Mouse (Mus musculus): ENCODE data around the gene Nedd9.

Nedd9 gene

DNA sequence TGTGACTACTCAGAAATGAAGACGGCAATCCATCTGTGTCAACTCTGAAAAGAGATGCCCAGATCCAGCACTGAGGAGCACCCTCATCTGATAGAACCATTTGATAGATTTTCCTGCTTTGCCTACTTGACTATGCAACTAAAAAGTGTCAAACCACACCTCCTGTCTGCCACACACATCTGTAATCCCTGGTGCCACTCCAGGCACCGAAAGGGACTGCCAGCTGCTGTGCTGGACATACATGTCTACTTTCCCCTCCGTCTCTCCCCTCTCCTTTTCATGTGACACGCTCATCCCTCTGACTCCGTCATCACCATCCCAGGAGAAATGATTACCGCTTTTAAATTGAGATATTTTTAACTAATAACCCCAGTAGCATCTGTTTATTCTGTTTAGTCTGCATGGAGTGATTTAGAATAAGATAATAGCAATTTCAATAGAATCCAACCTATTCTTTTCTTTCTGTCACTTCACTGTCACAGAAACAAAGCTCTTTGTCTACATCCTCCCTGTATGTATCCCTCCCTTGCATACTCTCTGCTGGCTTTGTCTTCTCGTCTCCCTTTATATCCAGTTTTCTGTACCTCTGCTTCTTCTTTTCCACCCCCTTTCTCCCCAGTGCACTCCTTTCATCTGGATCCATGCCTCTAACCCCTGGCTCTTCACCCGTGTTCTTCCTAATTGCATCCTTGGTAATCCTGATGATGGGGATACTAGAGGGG, 5.0 kb upstream of the Nedd9 start:
- no peak for DNase-seq (ENCODE audit: low spot score)

- DNase-seq (ENCODE audit: low spot score), result no peak
Measured at GRCm38 (mm10) chr13:41491522-41491921, 4.4 kb upstream of the Nedd9 start.

DNA sequence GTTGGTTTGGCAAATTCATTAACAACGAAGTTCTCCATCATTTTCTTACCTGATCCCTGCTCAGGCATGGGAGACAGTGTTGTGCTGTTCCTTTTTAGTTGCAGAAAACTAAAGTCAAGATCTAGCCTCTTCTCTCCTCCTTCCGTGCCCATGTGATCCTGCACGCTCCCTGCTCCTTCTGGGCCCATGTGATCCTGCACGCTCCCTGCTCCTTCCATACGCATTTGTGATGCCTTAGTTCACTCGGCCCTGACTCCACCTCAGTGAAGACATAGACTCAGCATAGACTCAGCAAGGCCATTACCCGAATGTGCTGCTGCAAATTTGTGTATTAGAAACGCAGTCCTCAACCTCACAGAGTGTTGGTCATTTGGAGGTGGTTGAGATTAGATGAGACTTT, 3.1 kb upstream of the Nedd9 start:
- no peak for DNase-seq (ENCODE audit: low spot score)

DNA sequence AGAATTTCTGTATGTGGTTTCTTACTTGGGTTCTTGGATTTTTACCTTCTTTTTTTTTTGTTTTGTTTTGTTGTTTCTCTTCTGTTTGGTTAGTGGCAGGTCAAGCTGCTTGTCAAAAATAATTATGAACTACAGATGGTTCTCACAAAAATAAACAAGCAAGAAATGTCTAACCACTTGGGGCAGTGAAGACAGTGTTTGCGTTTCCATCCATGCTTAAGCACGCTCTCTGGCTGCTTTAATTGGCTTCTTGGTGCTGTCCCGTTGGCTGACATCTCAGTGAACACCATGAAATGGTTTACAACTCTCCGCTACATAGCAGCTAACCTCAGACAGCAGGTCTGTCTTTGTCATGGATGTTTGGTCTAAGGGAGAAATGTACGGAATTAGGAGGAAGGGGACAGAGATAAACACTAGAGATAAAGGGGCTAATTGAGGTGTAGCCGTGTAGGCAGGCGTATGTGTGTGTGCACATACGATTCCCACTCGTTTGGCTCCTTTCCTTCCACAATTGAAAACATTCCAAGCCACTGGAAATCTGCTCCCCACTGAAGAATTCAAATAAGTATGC, 2.6 kb upstream of the Nedd9 start:
- no peak for DNase-seq (ENCODE audit: low spot score)

DNA sequence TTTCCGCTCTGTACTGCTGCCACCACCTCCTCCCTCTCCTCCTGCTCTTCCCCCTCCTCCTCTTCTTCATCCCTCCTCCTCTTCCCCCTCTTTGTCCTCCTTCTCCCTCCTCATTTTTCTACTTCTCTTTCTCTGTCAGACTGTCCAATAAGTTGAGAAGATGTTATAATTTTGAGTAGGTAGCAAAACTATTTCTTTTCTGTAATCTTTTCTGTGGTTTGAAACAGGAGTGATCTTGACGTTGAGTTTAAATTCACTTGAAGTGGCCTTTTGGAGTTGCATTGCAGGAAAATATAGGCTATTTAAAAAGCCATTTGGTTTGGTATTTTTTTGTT, 214 bp upstream of the Nedd9 start:
- no peak for DNase-seq (ENCODE audit: low spot score)

GRCm38 (mm10) chr13:41483966-41484365, 3.2 kb downstream of the Nedd9 start:
- DNase-seq (ENCODE audit: low spot score), result no peak

GRCm38 (mm10) chr13:41482408-41483011, 4.7 kb downstream of the Nedd9 start:
- no peak for DNase-seq (ENCODE audit: low spot score)

- DNase-seq (ENCODE audit: low spot score), result no peak
Measured at GRCm38 (mm10) chr13:41479737-41480435, 7.3 kb downstream of the Nedd9 start.

GRCm38 (mm10) chr13:41476216-41476615, 10.9 kb downstream of the Nedd9 start:
- DNase-seq (ENCODE audit: low spot score), result no peak

DNA sequence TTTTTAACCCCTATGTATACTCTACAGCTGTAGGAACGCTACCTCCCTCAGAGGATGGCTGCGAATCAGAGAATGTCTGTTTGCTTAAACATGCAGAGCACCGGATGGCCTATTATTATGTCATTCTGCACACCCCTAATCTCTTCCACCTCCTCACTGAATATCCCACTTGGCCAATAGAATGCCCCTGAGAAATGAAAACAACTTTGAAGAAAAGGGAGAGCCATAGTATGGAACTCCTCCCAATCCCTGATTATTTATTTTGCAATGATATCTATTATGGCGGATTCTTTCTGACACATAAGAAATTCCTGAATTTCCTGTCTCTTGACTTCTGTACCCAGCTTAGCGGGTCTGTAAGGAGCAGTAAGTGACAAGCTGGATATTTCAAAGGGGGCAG, 12.8 kb downstream of the Nedd9 start:
- DNase-seq (ENCODE audit: low spot score), result no peak

DNA sequence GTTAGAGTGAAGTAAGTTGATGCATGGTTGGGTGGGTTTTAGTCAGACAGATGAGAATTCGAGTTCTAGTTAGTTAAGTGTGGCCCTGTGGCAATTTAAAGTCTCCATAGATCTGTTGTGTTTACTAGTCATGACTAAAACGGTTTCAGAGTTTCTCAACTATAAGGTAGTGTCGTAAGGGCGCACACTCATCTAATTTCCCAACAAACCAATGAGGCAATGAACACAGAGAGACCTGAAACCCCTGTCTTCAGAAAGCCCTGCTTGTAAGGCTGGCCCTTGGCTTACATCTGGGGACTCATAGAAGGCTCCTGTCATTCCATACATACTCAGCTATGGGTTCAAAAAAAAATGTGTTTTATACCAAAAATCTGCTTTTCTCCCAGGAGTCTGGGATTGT, 13.7 kb downstream of the Nedd9 start:
- no peak for DNase-seq (ENCODE audit: low spot score)

DNA sequence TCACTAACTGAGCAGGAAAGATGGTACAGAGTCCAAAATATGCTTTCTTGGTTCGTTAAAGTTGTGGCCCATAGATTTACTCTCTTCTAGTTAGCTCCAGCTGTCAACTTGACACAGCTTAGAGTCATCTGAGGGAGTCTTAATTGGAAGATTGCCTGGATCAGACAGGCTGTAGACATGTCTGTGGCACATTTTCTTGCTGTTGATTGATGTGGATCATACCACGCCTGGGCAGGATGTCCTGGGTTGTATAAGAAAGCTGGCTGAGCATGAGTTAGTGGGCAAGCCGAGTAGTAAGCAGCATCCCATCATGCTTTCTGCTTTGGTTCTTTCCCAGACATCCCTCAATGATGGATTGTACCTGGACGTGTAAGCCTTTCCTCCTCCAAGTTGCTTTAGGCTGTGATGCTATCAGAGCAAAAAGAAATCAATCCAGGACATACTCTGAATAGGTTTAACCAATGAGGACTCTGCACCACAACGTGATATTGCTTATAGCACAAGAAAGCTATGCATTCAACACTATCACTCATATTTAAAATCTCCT, 14.2 kb downstream of the Nedd9 start:
- DNase-seq (ENCODE audit: low spot score), result no peak

GRCm38 (mm10) chr13:41468277-41468676, 18.9 kb downstream of the Nedd9 start:
- no peak for DNase-seq (ENCODE audit: low spot score)

DNA sequence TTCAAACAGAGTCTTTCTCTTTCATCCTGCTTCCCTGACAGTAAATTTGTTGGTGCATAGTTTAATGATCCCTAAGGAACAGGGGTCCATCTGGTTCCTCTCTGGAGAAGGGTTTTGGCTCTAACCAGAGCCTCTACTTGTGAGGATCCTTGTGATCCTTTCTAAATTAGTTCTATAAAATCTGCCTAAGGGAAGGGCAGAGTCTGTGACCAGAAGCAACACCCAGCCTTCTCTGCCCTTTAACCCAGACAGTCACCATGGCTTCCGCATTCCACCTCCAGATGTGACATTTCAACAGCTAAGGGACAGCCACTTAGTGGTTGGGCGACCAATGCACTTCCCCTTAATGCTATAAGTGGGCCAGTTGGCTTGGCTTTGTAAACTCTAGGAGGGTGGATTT, 20.1 kb downstream of the Nedd9 start:
- DNase-seq (ENCODE audit: low spot score), result no peak

- DNase-seq (ENCODE audit: low spot score), result no peak
Measured at GRCm38 (mm10) chr13:41466616-41467015, 20.5 kb downstream of the Nedd9 start.

- DNase-seq (ENCODE audit: low spot score), result no peak
Measured at GRCm38 (mm10) chr13:41466191-41466590, 21.0 kb downstream of the Nedd9 start.

- DNase-seq (ENCODE audit: low spot score), result no peak
Measured at GRCm38 (mm10) chr13:41461418-41461817, 25.7 kb downstream of the Nedd9 start.

DNA sequence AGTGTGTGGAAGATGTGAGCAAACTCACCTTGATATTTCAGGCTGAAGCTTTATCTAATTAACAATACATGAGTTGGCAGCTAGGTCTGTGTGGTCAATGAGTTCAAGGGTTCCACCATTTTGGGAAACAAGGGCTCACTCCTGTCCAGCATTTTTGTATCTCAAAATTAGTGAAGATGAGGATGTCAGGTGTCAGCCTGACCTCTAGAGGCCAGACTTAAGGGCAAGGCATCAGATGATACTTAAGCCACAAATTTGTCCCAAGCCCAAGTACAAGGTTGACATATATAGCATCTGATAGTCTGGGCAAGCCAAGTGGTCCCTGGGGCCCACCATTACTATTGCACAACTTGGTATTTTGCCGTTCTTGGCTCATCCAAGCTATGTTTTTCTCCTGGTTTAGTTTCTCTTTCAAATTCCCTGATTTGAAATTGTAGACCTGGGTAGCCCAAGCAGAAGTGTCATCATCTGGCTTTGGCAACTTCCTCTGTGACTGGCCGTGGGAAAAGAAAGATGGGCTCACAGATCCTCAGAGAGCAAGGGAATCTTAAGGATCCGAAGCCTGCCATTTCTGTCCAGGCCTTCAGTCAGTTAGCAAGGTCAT, 27.4 kb downstream of the Nedd9 start:
- no peak for DNase-seq (ENCODE audit: low spot score)

DNA sequence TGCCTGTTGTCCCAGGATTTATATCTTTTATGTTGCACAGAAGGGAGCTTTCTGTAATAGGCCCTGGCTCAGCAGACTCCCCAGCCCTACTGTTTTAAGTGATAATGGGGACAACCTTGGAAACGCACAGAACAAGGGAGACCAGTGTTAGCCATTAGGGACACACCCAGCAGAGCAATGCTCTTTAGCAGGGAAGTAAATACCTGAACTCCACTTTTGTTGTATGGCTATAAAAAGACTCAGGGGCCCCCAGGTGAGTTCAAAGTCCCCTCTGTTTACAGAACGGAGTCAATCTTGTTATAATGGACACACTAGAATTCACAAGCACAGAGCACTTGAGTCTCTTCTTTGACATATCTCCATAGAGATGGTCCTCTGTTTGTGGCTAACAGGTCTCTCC, 28.5 kb downstream of the Nedd9 start:
- no peak for DNase-seq (ENCODE audit: low spot score)

GRCm38 (mm10) chr13:41457798-41458390, 29.3 kb downstream of the Nedd9 start:
- DNase-seq (ENCODE audit: low spot score), result no peak

DNA sequence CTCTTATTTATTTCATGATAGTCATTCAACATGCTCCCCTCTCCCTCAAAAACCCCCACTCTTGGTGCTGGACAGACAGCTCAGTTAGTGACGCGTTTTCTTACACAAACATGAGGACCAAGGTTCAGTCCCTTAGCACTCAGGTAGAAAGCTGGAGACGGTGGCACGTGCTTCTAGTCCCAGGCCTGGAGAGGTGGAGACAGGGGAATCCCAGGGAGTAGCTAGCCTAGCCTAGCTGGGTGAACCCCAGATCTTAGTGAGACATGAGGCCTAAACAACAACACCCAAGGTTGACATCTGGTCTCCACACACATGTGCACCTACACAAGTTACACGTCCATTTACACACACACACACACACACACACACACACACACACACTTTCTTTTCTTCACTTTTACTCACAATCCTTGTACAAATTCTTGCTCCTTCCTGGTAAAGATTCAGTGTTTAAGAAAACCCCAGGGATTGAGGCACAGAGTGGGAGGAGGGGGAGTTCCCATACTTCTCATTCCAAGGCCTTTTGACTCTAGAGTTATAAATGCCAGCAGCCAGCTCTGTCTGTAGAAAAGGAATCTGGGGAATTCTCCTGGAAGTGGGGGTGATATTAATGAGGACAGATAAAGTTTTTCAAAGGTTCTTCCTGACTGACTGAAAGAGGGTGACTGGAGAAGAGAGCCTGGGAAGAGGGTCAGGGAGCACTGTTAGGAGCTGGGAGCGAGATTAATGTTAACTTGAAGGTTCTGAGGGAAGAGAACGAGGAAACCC, 29.9 kb downstream of the Nedd9 start:
- DNase-seq (ENCODE audit: low spot score), result no peak
